Mouse (Mus musculus) heart, adult 2 months (tissue): ENCODE measurements at regions not wholly inside any gene's neighbourhood (a gene's known extent, or its start where the extent isn't known, plus 50 kb on each side); places are given as distances from the start of the nearest gene placed in this dataset.

Experiments used
- CTCF ChIP-seq: fragments of 200-600 bp; IDR thresholded peaks from 2 replicates; pipeline ENCODE4 v1.8.1; 2022; ENCODE audit warnings: antibody characterized with exemption, mild to moderate bottlenecking, moderate library complexity
- EP300 ChIP-seq: fragments of 200-500 bp; IDR thresholded peaks from 2 replicates; pipeline ENCODE4 v1.6.1; 2011; ENCODE audit warnings: low read depth, low read length, control low read depth; ENCODE audit not compliant: insufficient read depth
- POLR2A ChIP-seq: fragments of 200-500 bp; IDR thresholded peaks from 2 replicates; pipeline ENCODE4 v1.6.1; 2011; ENCODE audit warnings: mild to moderate bottlenecking, low read depth, low read length, control low read depth; ENCODE audit not compliant: insufficient read depth

- no peak for TF ChIP-seq CTCF
- no peak for TF ChIP-seq POLR2A
- TF ChIP-seq EP300, result no peak
Observed at GRCm38 (mm10) chr2:47334406-47335113, 1479.3 kb upstream of the Acvr2a start.
